Mouse (Mus musculus) spleen, adult 2 months (tissue): ENCODE results near the gene Atp5d.

Experiments used
- CTCF ChIP-seq: fragments of 200-500 bp; IDR thresholded peaks from 2 replicates; pipeline ENCODE4 v1.5.1; 2011; ENCODE audit warnings: mild to moderate bottlenecking, inconsistent platforms; ENCODE audit not compliant: insufficient read depth, insufficient read length, insufficient replicate concordance; ENCODE audit errors: extremely low read depth
- POLR2A ChIP-seq: fragments of 200-500 bp; IDR thresholded peaks from 2 replicates; pipeline ENCODE4 v1.6.1; 2011; ENCODE audit warnings: low read depth, low read length, inconsistent platforms

DNA sequence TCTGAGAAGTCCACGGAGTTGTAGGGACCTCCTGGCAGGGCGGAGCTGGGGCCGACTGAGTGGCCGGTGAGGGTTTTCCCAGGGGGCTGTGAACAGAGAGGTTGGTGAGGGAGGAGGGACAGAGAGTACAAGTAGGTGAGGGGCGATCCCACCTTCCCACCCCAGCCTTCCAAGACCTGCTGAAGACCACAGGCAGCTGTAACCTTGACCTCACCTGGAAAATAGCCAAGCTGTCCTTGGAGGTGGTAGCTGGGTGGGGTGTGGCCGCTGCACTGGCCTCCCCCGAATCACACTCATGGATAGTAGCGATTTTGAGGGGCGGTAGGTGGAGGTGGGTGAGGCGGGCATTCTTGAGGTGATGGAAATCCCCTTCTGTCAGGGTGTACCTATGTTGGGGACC lies 3.3 kb upstream of the Atp5d start:
- TF ChIP-seq POLR2A (no peak), CTCF (no peak)
